Mouse (Mus musculus): ENCODE measurements around the gene Rpl9. TPM values are rescaled to one million over a fixed set of nuclear protein-coding genes. Genes with fewer than 3 reads are reported as not detected.
A peak's percentile ranks its signal among the peaks of the same experiment; 100 is the strongest.

Rpl9 gene
- polyA plus RNA-seq, 1 experiment from 2014 or later = 586 TPM

- H3K36me3 ChIP-seq (ENCODE audit: control insufficient read depth, insufficient read depth) = no peaks in the 10 kb centered on the region
- WGBS = 68% methylated on average over 10 of the region's 10 CpGs
- no peak overlapping the region for H3K4me3 ChIP-seq (ENCODE audit: low read length)
- H3K9ac ChIP-seq (ENCODE audit: low read length) = no peak overlapping the region
- no peak for ATAC-seq (replicated peaks; ENCODE audit: extremely low read depth, insufficient read depth, low FRiP score)
- no peaks in the 10 kb centered on the region for H3K4me1 ChIP-seq (ENCODE audit: control insufficient read depth, insufficient read depth, low read length)
- no peak overlapping the region for H3K27ac ChIP-seq (ENCODE audit: low read length)
- H3K27me3 ChIP-seq (ENCODE audit: control insufficient read depth, insufficient read depth, low read length) = no peaks in the 10 kb centered on the region
- H3K9me3 ChIP-seq (replicated peaks; ENCODE audit: control insufficient read depth, low read length) = peaks cover 3% of the 10 kb centered on the region; the same call in 1 of the 2 replicates
- H3K4me2 ChIP-seq (ENCODE audit: low read depth, low read length) = no peak overlapping the region
Observed at GRCm38 (mm10) chr5:65350508-65350907, 40.7 kb downstream of the Rpl9 start.

GRCm38 (mm10) chr5:65348168-65348567 lies 43.1 kb downstream of the Rpl9 start, which contains the start of gene Klb:
Gene Klb (plus strand): TSS chr5:65348314.
- Histone ChIP-seq H3K4me1 (ENCODE audit: control insufficient read depth, insufficient read depth, low read length) (no peaks in the 10 kb centered on the region), H3K36me3 (ENCODE audit: control insufficient read depth, insufficient read depth) (no peaks in the 10 kb centered on the region), H3K9ac (ENCODE audit: low read length) (no peak within 1 kb of the TSS), H3K9me3 (replicated peaks; ENCODE audit: control insufficient read depth, low read length) (no peaks in the 10 kb centered on the region), H3K27me3 (ENCODE audit: control insufficient read depth, insufficient read depth, low read length) (no peaks in the 10 kb centered on the region), H3K4me2 (ENCODE audit: low read depth, low read length) (peak within 1 kb of the TSS; percentile 47), H3K4me3 (ENCODE audit: low read length) (peak within 1 kb of the TSS; percentile 29), H3K27ac (ENCODE audit: low read length) (no peak within 1 kb of the TSS)
- WGBS = 39% methylated on average over 15 of the region's 15 CpGs
- ATAC-seq (replicated peaks; ENCODE audit: extremely low read depth, insufficient read depth, low FRiP score) = no peak

GRCm38 (mm10) chr5:65340167-65340566 lies 51.1 kb downstream of the Rpl9 start:
- no peak overlapping the region for H3K9ac ChIP-seq (ENCODE audit: low read length)
- no peak overlapping the region for H3K4me3 ChIP-seq (ENCODE audit: low read length)
- WGBS = 48% methylated on average over 4 of the region's 4 CpGs
- H3K27ac ChIP-seq (ENCODE audit: low read length) = no peak overlapping the region
- H3K36me3 ChIP-seq (ENCODE audit: control insufficient read depth, insufficient read depth) = no peaks in the 10 kb centered on the region
- ATAC-seq (replicated peaks; ENCODE audit: extremely low read depth, insufficient read depth, low FRiP score) = no peak
- H3K4me1 ChIP-seq (ENCODE audit: control insufficient read depth, insufficient read depth, low read length) = 0 out of 2 replicates have a peak, but pooled peaks cover 2% of the 10 kb centered on the region
- H3K4me2 ChIP-seq (ENCODE audit: low read depth, low read length) = no peak overlapping the region
- no peaks in the 10 kb centered on the region for H3K9me3 ChIP-seq (replicated peaks; ENCODE audit: control insufficient read depth, low read length)
- H3K27me3 ChIP-seq (ENCODE audit: control insufficient read depth, insufficient read depth, low read length) = no peaks in the 10 kb centered on the region

GRCm38 (mm10) chr5:65338394-65338793 lies 52.9 kb downstream of the Rpl9 start:
- Histone ChIP-seq H3K36me3 (ENCODE audit: control insufficient read depth, insufficient read depth) (no peaks in the 10 kb centered on the region), H3K27ac (ENCODE audit: low read length) (no peak overlapping the region), H3K27me3 (ENCODE audit: control insufficient read depth, insufficient read depth, low read length) (no peaks in the 10 kb centered on the region), H3K9ac (ENCODE audit: low read length) (no peak overlapping the region), H3K4me2 (ENCODE audit: low read depth, low read length) (no peak overlapping the region), H3K4me3 (ENCODE audit: low read length) (no peak overlapping the region), H3K9me3 (replicated peaks; ENCODE audit: control insufficient read depth, low read length) (no peaks in the 10 kb centered on the region), H3K4me1 (ENCODE audit: control insufficient read depth, insufficient read depth, low read length) (0 out of 2 replicates have a peak, but pooled peaks cover 8% of the 10 kb centered on the region)
- whole genome bisulfite sequencing = 79% methylated on average over 6 of the region's 6 CpGs
- no peak for ATAC-seq (replicated peaks; ENCODE audit: extremely low read depth, insufficient read depth, low FRiP score)

Other genes with a start within 250 kb of the Rpl9 start
- 5.0 and 5.6 TPM in 2 replicates for gene Wdr19, start 191.7 kb downstream of the Rpl9 start, polyA plus RNA-seq (2015; fragmentation: Nextera tagmentation; extraction: Ambion mirVana)
- gene Rfc1, start 55.8 kb downstream of the Rpl9 start, polyA plus RNA-seq (2015; fragmentation: Nextera tagmentation; extraction: Ambion mirVana) = 50.1 and 55.2 TPM in 2 replicates
- not detected in 2 replicates for gene Klb, start 43.1 kb downstream of the Rpl9 start, polyA plus RNA-seq (2015; fragmentation: Nextera tagmentation; extraction: Ambion mirVana)
- gene Lias, start 53 bp upstream of the Rpl9 start, polyA plus RNA-seq (2015; fragmentation: Nextera tagmentation; extraction: Ambion mirVana) = 59.8 and 60.9 TPM in 2 replicates
- 58.9 and 65.3 TPM in 2 replicates for gene Ugdh, start 44.5 kb upstream of the Rpl9 start, polyA plus RNA-seq (2015; fragmentation: Nextera tagmentation; extraction: Ambion mirVana)
- 0.91 and 2.3 TPM in 2 replicates for gene Gm43552, start 101.4 kb upstream of the Rpl9 start, polyA plus RNA-seq (2015; fragmentation: Nextera tagmentation; extraction: Ambion mirVana)
- 116 and 141 TPM in 2 replicates for gene Smim14, start 145.7 kb upstream of the Rpl9 start, polyA plus RNA-seq (2015; fragmentation: Nextera tagmentation; extraction: Ambion mirVana)
- gene Ube2k, start 145.8 kb upstream of the Rpl9 start, polyA plus RNA-seq (2015; fragmentation: Nextera tagmentation; extraction: Ambion mirVana) = 117 and 132 TPM in 2 replicates